Mouse (Mus musculus): ENCODE results near the gene Ier5.

GRCm38 (mm10) chr1:155090736-155091135 is 8.7 kb downstream of the Ier5 start:
- TF ChIP-seq POLR2A (IDR thresholded peaks at IDR 0.05; ENCODE audit: control insufficient read depth, low read depth, low read length): no peak
- no peak for TF ChIP-seq CTCF (IDR thresholded peaks at IDR 0.05; ENCODE audit: control insufficient read depth, insufficient read depth, insufficient replicate concordance, low read depth, low read length)

All from testis, adult 2 months (tissue).